Mouse (Mus musculus): ENCODE measurements around the gene Pabpc1l.

The Pabpc1l gene

DNA sequence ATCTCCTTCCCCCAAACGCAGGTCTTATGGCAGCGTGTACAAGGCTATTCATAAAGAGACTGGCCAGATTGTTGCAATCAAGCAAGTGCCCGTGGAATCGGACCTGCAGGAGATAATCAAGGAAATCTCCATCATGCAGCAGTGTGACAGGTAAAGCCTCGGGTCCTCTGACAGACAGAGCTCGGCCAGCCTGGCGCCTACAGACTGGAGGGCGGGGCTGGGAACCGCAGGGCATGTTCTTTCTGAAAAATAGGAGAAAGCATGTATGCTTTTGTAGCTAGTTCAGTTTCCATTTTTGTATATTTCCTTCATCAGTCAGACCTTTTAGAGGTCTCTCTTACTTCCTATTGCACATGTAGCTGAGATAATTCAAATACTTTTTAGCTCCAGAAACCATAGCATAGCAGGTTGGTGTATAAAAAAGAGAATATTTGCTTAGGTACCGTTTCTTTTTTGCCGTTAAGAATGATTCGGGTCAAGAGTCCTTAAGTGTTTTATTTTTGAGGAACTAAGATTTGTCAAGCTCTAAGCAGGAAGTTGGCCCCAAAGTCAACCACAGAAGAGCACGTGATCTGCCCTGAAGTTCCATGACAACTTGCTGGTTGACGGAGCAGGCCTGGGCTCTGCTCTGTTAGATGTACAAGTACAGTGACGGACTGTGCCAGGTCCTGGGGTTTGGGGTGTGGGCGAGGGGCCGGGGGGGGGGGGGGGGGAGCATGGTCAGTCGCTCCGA is 58.5 kb downstream of the Pabpc1l start:
- DNase-seq (ENCODE audit: extremely low spot score, low read depth, low spot score), result no peak

DNA sequence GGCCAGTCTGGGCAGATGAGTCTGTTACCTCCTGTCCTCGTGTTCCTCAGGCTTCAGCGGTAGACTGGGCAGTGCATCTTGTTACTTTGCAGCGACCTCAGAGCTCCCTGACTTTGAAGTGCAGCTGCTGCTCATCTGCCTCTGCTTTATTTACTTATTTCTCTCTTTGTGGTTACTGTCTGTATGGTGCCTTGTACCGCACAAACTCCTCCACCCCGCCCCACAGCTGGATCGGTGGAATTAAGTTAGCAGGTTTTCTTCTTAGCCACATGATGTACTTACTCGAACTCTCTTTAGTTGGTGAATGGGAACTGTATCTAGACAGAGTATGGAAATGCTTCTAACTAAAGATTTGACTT is 59.1 kb downstream of the Pabpc1l start:
- no peak for DNase-seq (ENCODE audit: extremely low spot score, low read depth, low spot score)

DNA sequence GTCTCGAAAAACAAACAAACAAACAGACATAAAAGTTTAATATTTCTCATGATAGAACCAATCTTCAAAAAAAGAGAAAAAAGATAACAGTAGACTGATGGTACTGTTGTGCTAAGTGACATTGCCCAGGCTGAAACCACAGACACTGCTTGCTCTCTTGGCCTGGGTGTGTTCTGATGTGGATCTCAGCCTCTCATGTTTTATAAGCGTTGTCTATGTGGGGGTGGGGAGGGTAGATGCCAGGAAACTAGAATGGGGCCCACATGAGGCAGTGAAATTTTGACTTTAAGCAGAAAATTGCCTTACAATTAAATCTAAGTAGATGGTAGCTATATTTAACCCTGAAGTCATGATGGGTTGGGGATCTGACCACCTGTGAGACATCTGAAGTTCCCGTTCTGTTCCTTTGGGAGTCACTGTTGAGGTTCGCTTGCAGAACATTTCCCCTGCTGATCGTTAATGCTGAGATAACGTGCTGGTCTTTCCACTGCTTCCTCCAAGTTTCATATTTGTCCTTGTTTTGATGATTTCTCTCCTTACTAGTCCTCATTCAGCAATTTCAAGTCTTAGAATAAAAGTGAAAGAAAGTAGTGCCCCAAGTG is 62.3 kb downstream of the Pabpc1l start:
- DNase-seq (ENCODE audit: extremely low spot score, low read depth, low spot score), result no peak

DNA sequence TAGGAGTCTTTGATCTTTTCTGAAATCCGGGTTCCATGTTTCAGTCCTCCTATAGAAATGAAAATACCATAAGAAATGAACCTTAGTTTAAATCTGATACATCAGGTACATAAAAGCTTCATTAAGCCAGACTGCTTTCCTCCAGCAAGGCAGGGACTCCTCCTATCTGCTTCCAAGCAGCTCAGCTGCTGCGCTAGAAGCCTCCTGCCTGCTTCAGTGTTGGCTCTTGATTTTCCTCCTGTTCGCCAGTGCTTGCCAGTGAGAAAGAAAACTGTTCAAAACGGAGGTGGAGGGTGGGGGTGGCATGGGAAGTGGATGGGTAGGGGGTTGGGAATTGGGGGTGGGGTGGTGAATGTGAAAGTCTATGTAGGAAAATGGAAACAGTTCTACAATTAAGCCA is 64.3 kb downstream of the Pabpc1l start:
- DNase-seq (ENCODE audit: extremely low spot score, low read depth, low spot score), result no peak

DNA sequence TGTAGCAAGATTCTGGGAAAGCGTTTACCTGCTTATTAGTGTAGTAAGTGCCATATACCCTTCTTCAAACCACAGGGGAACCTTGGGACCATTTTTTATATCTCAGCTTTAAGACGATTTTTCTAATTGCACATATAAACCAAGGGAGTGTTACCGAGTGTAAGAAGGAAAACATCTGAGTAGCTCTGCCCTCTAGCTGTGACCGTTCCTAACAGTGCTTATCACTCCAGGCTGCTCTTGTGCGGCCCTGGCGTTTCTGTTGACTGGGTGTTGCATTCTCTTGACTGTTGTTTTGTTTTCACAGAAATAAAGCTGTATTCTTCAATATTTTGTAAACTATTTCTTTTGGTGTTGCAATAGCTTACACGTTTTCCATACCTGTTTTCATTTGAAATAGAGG is 68.9 kb downstream of the Pabpc1l start:
- no peak for DNase-seq (ENCODE audit: extremely low spot score, low read depth, low spot score)

DNA sequence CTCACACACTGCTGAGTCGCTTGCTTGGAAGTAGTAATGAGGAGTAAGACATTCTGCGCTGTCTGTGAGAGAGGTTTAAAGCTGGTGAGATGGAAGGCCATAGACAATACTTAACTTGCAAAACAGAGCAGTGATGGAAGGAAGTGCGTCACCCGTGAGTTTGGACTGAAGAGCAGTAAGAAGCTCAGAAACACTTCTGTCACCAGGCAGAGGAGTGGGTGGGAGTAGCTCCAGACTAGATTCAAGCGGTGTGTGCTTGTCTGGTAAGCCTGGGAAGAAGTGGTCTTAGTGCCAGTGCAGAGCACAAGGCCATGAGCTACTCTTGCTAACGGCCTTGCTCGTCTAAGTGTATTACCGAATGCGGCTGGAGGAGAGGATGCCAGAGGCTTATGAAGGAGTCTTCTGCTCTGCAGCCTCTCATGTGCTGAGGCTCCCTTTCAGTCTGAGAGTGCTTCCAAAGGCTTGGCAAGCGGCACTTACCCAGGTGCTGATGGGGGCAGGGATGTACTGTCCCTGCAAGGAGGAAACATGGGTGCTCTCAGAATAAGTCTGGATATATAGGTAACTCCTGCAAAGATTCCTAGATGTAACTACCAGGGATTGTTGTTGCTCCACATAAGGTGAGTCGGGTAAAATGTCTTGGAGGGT is 73.5 kb downstream of the Pabpc1l start:
- DNase-seq (ENCODE audit: extremely low spot score, low read depth, low spot score), result no peak

All from hindlimb bud, embryonic 11.5 days (tissue).